Mouse (Mus musculus) T-helper 1 cell (primary cell): ENCODE data around the gene Btg4.
"Not testable (repeated sequence)": the region's sequence is repeated elsewhere in the genome, so short reads cannot be mapped to it uniquely, and the experiment has no call there.

Experiments
- in situ Hi-C: fragments of 300-600 bp; cut with MboI, MseI; formaldehyde crosslinking; loops from one replicate; pipeline ENCODE4 v1.15.1; 2025; ENCODE audit warnings: high pct_unique_total_duplicates

The Btg4 gene

DNA sequence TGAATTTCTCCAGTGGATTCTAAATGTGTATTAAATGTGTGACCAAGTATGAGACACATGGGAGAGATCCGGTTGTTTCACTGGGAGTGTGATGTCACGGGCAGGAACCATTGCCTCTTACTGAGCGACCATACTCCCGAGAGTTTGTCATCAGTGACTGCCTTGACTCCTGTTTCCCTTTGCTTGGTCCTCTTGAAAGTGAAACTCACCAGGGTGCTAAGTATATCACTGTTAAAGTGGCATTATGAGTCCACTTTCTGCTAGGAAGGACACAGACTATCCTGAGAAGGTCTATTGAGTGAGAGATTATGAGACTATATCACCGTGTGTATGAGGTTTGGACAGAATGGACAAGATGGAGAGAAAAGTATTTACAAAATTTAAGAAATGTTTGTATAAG is 20.9 kb downstream of the Btg4 start:
- in situ Hi-C loops = no loop called here

DNA sequence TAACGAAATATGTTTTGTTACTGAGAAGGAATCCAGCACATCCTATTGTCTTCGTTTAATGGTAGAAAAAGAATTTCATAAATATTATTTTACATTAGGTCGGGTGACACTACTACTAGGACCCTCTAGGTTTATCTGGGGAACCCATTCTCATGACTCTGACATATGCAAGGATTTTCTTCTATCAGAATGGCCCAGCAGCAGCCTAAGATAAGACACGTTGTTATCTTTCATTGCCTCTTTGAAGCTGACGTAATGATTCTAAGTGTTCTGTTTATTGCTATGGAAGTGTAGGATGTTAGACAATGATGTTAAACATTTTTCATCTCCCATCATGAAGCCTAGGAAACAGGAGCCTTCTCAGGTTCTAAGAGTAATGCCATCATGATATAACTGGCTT is 33.0 kb downstream of the Btg4 start:
- in situ Hi-C loops = no loop called here

DNA sequence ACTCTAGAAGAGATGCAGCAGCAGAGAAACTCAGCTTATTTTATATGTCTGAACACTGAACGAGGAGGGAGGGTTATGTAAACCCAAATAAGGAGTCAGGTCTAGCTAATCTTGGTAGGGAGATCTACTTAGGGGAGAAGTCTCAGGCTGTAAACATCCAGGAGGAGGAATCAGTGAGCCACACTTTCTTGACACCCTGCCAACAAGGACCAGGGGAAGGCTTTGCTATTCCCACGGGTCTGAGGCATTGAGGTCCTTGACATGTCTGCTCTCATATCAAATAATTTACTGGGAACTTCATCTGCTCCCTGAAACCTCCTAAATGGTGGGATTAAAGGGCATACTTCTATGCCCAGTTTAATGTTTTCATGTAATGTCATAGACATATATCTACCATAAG is 35.6 kb downstream of the Btg4 start:
- in situ Hi-C loops = no loop called here

DNA sequence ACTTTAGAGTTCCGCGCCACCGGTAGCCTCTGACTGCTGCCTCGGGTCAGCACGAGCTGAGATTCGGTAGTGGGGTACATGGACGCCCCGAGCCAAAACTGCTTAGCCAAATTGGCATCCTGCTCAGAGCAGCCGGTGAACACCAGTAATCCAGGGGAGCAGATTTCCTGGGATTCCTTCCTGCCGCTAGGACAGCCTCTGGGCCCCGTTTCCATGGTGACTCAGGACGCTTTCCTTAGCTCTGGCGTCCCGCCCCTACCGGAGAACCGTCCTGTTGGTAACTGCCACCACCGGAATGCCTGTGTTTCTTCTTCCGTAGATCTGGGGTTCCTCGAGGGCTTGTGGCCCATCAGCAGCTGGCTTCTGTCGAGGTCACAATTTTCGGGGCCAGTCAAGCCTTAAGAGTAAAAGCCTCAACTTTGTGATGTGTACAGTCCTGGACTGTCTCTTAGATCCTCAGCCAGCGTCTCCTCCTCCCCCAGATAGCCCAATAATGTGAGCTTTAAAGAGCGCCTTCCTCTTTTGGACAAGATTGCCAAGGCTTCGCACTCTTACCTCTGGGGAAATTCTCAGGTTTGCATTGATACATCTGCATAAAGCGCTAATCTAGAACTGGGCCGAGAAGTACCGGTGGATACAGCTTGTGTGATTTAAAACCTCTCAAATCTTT is 41.2 kb downstream of the Btg4 start, which contains the start of gene 4833427G06Rik:
Gene 4833427G06Rik (minus strand): TSS at position 323 of the 670 bp plus-strand sequence.
- in situ Hi-C loops = loop anchor here (10.0 kb wide), 1 partner anchor 1003 kb away; no protein-coding TSS in a partner anchor

DNA sequence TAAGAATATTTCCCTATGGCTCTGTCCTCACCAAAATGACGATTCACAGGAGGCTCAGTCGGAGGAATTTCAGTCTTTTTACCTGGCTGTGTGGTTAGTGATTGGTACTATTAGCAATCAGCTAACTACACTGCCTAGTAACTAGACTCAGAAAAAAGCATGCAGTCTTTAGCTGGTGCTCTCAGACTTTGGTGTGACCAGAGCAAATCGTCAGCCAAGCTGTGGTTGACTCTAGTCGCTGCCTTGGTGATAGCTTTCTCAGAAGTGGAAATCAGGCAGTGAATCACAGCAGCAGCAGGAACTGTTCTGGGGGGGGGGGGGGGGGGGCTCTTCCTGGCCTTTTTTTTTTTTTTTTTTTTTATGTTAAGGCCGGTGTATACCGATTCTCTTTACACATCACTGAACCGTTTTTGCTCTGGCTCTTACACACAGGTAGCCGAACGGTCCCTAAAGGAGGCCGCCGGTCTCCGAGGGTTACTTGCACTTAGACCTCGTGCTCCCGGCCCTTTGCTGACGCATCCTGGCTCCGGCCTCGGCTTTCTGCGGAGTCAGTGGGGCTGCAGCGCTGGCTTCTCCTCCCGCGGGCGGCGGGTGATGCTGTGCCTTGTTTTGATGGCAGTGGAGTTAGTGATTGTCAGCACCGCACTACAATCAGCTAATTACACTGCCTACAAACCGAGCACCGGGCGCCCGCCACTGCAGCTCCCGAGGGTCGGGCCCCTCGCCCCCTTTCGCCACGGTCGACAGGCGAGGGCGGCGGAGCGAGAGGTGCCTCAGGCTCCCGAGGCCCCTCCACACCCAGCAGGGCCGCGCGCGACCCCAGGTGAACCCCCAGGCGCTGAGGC is 42.5 kb downstream of the Btg4 start:
- in situ Hi-C loops = loop anchor here (10.0 kb wide), 1 partner anchor 1002 kb away; no protein-coding TSS in a partner anchor

DNA sequence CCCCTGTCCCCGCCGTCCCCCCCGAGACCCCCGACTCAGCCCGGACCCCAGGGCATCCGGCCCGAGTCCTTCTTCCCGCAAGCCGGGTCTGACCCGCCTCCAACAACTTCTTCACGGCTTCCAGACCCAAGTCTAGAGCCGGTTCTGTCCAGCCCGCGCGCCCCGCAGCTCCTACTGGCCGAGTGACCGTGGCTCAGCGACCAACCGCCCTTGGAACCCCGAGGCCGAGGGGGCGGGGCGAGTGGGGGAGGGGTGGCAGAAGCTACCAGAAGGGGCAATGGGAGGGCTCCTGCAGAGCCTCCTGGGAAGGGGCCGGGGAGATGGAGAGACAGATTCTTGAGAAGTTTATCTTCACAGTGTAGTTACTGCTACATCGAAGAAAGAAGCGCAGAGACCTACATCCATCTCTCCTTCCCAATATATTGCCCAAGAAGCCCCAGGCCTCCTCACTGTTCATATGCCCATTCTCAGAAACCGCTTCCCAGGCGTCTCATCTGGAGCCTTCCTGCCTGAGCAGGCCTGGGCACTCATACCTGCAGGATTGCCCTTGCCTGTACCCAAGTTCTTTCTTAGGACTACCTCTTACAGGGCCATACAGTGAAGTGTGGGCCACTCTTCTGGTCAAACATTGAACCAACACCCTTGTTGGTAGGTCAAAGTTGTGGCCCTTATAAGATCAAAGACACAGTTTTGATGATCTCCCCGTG is 43.3 kb downstream of the Btg4 start:
- in situ Hi-C loops = loop anchor here (10.0 kb wide), 1 partner anchor 1001 kb away; no protein-coding TSS in a partner anchor

DNA sequence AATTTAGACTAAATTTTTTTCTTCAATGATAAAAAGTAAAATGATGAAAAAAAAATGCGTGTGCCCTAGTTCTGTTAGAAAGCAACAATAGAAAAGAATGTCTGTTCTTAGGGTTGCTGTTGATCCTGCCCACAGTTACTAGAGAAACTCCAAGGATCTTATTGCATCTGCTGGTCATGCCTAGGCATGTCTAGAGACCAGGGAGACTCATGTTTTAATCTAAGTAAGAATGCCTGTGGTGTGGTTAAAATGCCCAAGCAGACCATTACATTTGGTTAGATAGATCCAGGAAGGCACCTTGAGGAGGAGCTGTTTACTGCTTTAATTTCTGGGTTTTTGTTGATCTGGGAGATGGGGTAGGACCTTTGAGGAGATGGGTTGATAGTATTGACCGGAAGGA is 45.0 kb downstream of the Btg4 start:
- in situ Hi-C loops = loop anchor here (10.0 kb wide), 1 partner anchor 999 kb away; no protein-coding TSS in a partner anchor

DNA sequence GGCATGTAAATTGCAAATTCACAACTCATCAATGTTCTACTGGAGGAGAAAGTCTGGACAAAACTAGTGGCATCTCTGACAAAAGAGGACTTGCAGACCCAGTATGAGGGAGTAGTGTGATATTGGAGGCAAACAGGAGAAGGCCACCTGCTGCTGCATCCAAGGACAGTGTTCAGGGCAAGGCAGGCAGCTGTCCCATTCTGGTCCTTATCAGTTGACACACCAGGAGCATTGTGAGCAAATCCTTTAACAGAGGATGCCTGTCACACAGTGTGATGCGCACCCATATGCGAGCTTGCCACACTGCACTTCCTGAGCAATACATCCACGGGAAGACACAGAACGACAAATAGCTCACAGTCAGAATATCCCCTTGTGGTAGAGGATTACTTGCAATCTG is 54.1 kb downstream of the Btg4 start:
- in situ Hi-C loops = no loop called here

DNA sequence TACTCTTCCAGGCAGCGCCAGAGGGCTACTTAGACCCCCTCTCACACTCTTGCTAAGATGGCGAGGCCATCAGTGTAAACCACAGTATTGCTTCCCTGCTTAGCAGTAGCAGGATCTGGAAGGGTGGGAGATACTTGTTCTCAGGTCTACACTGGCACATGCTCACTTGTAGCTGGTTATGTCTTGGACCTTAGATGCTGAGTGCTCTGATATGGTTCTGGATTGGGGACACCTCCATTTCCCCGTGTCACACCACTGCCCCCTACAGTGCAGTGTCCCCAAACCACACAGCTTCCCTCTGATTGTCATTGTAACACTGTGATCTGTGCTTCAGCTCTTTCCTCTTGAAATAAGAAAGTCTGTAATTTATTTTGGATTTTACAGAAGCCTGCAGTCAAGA is 76.3 kb downstream of the Btg4 start:
- in situ Hi-C loops = no loop called here

DNA sequence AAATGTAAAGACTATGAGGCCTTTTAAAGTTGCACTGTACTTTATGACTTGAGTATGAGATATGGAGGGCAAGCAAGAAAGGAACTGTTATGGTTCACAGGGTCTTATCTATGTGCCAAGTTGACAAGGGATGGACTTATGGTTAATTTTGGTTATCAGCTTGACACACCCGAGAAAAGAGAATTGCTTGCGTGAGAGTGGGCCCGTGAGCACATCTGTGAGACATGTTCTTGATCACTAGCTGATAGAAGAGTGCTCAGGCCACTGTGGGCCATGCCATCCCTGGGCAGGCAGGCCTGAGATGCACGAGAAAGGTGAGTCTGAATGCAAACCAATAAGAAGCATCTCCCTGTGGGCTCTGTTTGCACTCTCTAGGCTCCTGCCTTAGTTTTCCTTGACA is 76.7 kb downstream of the Btg4 start:
- in situ Hi-C loops = no loop called here

DNA sequence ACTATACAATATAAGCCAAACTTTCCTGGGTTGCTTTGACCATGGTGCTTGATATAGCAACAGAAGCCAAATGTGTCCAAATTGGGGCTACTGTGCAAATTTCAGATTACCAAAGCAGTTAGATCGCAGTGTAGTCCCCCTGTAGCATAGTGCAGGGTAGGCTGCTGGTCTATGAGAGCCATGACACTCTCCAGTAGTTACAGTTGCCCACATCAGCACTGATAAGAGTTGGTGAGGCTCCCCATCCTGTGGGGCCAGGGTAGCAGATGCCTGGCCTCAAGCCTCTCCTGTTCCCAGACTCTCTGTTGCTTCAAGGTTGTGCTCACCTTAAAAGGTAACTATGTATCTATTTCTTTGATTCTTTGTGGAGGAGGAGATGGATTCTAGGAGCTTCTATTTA is 77.1 kb downstream of the Btg4 start:
- in situ Hi-C loops = no loop called here

DNA sequence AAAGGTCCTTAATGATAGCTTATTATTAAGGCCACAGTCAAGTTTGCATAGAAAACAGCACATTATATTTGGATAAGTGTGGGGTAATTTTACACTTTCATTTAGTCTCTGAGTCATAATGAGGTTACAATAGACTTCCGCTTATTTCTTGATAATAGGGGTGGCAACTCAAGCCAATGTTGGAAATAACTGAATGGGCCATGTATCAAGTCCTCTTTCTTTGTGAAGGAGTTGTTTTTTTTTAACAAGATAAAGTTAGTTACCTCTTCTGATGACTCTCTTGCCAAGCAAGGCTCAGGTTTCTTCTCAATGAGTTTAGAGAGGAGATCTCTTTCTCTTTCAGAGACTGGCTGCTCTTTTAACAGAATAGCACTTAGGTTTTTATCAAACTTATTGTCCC is 77.6 kb downstream of the Btg4 start:
- in situ Hi-C loops = no loop called here

DNA sequence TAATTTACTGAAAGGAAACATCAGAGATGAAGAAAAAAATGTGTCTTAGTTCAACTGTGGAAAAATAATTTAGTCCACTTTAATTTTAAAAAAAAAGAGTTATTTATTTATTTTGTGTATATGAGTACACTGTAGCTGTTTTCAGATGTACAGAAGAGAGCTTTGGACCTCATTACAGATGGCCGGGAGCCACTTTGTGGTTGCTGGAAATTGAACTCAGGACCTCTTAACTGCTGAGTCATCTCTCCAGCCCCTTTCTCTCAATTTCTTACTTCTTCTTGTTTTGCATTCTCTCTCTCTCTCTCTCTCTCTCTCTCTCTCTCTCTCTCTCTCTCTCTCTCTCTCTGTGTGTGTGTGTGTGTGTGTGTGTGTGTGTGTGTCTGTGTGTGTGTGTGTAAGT is 78.7 kb downstream of the Btg4 start:
- in situ Hi-C loops = not testable (repeated sequence)

DNA sequence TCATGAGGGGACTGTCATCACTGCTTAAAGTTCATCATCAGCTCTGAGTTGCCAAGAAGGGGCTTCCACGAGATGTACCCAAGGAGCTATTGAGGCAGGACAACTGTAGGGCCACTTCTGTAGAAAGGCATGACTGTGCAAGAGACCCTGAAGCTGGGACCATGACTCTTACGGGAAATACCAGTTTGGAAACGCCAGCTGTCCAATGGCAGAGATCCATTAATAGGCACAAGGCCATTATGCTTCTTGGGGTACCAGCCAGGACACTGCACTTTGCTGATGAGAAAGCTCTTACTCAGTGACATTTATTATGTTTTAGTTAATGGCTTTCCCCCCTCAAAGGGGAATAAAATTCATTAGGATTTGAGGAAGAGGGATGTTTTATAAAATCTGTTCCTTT is 80.0 kb downstream of the Btg4 start:
- in situ Hi-C loops = no loop called here

DNA sequence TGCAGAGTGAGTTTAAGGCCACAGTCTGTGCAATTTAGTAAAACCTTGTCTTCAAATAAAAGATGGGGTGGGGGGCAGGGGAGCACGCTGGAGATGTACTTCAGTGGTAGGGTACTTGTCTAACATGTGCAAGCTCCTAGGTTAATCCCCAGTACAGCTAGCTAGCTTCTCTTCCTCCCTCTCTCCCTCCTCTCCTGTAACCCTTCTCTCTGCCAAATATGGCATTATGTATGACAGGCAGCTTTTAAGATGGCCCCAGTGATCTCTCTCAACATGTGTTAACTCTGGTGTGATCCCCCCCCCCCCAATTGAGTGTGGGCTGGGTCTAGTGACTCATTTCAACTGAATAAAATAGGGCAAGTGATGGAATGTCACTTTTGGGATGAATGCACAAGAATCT is 82.7 kb downstream of the Btg4 start:
- in situ Hi-C loops = no loop called here

DNA sequence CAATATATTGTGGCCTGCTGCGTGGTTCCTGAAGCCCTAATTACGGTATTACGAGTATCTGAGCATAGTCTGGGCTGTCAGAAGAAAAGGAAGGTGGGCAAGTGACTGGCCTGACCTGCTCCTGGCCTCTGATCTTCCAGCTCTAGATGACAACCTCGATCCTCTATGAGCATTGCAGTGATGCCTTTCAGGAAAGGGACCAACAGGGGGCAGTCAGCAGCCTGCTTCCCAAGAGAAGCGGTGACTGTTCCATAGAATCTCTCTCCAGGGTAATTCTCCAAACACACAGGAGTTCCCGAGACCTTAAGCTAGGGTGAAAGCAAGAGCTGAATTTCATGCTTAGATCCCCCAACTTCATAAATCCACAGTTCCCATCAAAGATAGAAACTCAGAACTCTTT is 83.5 kb downstream of the Btg4 start:
- in situ Hi-C loops = no loop called here

DNA sequence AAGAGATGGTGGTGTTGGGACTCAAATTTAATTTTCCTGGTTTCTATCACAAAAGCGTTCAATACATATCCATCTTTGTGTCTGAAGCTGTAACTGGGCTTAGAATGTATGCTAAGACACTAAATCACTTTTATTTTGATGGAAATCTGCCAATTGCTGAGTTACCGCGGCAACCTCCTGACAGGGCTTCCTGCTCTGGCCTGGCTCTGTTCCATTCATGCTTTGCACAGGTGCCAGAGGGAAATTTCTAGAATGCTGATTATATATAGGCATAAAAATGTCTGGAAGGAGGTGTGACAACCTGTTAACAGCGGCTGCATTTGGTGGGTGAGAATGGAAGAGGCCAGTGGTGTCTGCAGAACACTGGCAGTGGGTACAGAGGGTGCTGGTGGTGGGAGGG is 85.8 kb downstream of the Btg4 start:
- in situ Hi-C loops = no loop called here

DNA sequence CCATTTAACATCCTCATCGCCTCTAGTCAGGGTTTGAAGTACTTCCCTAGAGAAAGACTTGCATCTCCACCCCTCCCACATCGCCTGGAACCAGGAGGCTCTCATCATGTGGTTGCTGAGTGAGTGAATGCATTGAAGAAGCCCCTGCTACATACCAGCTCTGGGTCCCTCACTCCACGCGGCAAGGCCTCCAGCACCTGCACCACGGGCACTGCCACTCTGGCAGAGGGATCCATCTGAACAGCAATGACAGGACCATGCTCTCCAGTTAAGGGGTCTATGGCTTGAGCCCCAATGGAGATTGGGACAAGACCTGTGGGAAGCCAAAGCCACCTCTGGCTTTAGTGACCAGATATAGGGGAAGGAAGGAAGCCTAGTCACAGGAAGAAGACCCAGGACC is 86.6 kb downstream of the Btg4 start:
- in situ Hi-C loops = no loop called here

DNA sequence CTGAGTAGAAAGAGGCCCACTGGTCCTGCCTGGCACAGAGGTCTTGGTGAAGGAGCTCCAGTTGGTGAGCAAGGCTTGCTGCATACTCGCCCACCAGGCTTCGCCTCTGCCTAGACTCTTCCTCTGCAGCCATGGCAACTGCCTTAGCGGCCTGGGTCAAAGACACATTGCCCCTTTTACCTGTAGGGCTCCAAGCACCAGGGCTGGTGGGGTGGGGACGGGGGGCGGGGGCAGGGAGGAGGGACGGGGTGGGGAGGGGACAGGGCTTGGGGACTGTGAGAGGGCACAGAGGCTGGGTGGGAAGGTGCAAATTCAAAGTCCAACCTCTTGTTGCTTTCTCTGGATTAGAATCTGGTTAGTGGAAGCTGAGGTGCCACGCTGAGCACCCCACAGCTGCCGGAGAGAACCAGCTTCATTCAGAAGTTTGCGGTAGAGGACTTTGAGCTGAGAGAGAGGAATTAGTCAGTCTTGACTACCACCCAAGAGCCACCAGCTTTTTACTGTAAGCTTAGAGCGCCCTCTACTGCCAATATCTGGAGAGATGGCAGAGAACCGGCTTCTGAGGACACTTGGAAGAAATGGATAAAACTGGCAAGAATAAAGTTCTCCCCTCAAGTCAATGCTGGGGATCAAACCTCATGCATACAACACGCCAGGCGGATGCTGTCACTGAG is 91.5 kb downstream of the Btg4 start:
- in situ Hi-C loops = loop anchor here (25.0 kb wide), 1 partner anchor 760 kb away; no protein-coding TSS in a partner anchor

DNA sequence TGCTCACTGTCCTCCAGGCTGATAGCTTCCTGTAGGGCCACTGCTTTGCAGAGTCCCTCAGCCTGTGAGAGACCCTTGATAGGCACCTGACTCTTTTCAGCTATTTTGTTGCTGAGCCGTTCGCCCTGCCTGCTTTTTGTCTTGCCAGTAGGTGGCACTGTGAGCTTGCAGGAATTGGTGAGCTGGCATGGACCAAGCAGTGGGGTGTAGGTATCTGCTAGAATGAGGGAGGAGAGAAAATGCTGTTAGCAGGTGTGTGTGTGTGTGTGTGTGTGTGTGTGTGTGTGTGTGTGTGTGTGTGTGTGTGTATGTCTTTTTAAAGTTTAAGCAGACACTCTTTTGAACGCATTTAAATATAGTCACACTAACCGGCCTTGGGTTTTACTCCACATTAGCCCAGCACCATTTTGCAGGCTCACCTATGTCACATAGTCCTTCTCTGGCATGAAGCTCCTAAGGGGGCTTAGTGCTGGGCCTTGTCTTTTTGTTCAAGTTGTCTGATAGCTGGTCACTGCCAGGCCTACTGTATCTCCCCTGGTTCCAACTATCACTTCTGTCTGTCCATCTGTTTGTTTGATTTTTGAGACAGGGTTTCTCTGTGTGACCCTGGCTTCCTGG is 101.2 kb downstream of the Btg4 start:
- in situ Hi-C loops = loop anchor here (25.0 kb wide), 1 partner anchor 750 kb away; no protein-coding TSS in a partner anchor

DNA sequence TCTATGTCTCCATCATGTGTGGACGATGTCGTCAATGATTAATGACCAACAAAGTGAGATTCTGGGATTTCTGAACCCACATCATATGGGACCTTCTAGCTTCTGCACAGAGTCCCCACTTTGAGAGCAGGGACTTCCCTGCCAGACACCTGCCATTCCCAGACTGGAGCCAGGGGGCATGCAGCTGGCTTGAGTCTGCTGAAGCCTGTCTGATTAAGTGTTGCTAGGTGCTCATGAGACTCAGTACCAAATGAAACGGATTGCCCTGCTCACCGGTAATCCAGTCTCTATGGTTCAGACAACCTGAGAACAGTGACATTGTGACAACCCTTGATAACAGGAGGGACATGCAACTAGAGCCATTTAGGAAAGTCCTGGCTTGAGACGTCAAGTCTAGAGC is 103.3 kb downstream of the Btg4 start:
- in situ Hi-C loops = loop anchor here (25.0 kb wide), 1 partner anchor 748 kb away; no protein-coding TSS in a partner anchor
